Mouse (Mus musculus): ENCODE results near the gene Slc6a4.

Slc6a4 gene

DNA sequence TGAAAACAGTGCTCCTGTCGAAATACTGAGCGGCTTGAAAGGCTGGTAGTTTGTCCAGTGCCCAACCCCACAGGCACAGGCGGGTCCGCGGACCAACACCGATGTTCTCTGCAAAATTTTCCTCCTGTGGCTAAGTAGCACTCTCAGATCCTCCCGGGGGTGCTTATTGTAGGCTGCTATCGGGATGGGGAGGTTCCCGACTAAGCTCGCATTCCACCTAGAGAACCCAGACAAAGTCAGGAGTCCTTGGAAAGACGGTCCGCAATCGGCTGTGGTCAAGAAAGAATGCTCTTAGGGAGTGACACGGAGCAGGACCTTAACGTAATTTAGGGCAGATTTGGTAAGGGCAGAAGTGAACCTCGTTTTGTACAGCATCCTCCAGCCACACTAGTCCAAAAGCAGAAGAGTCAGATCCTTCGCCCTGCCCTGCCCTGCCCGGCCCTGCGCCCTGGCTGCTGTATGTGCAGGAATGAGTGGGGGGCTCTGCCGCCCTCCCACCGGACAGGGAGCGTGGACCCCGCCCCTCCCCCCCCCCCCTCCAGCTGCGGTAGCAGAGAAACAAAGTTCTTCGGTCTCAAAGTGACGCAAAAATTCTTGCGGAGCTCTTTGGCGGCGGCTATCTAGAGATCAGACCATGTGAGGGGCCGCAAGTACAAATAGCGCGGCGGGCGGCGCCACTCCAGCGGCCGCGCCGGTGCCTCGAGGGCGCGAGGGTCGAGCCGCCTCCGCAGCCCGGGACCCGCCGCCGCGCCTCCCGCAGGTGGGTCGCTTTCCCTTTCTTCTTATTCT lies at the start of gene Slc6a4:
Gene Slc6a4, plus strand, starts transcription at position 688 of the 789 bp plus-strand sequence.
- DNase-seq (ENCODE audit: low spot score), result no peak

DNA sequence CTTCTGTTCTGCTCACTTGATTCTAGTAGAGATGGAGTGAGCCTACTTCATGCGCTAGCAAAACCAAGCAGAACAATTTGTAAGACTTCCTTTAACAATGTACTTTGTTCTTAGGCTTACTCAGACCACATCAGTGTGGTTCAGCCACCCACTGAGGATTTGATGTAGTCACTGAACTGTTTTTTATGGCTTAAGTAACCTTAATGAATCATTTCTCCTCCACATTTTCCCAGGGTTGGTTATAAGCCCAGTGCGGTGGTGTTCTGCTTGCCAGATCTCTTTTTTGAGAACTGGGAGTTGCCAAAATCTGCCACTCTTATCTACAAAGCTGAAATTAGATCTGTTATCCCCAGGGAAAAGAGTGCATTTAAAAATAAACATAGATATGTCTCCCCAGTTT lies 44.9 kb upstream of the Slc6a4 start:
- no peak for DNase-seq (ENCODE audit: low spot score)

- no peak for DNase-seq (ENCODE audit: low spot score)
Measured at GRCm38 (mm10) chr11:76965703-76966102, 32.7 kb upstream of the Slc6a4 start.

DNA sequence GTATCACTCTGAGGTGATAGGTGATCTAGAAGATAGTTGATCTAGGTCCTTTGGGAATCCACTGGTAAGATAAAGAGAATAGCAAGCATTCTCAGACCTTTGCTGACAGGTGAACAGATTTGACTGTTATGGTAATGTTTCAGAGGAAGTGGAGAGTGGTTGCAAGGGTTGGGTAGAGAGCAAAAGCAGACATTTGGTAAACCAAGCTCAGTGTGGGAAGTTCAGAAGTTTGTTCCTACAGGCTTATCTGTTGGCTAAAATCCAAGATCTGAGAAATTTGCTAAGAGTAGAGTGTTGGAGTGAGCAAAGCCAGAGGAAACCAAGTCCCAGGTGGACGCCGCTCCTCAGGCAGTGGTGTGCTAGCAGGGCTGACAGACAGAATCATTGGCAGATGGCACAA lies 28.1 kb upstream of the Slc6a4 start:
- no peak for DNase-seq (ENCODE audit: low spot score)

DNA sequence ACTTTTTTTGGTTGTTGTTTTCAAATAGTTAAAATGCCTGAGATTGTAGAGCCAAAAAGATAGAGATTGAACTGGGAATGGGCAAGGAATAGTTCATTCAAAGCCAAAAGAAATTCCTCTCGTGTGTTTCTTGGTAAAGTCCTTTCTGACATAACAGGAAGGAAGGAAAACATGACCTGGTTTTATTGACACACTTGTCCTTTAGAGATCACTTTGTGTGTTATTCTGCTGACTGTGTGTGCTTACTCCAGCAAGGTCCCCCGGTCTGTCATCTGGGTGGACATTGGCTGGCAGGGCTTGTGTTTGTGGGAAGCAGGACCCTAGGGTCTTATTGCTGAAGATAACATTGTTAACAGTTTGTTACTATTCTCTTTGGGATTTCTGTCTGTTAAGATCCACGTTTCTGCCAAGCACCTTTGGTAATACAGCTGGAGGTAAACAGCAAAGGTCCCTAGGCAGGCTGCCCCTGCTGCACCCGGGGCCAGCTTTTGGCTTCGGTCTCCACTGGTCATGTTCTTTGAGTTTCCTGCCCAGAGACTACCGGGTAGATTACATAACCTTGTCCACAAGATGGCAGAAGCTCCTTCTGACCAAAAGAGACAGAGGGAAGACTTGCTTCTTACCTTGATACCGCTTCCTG lies 23.6 kb upstream of the Slc6a4 start:
- no peak for DNase-seq (ENCODE audit: low spot score)

DNA sequence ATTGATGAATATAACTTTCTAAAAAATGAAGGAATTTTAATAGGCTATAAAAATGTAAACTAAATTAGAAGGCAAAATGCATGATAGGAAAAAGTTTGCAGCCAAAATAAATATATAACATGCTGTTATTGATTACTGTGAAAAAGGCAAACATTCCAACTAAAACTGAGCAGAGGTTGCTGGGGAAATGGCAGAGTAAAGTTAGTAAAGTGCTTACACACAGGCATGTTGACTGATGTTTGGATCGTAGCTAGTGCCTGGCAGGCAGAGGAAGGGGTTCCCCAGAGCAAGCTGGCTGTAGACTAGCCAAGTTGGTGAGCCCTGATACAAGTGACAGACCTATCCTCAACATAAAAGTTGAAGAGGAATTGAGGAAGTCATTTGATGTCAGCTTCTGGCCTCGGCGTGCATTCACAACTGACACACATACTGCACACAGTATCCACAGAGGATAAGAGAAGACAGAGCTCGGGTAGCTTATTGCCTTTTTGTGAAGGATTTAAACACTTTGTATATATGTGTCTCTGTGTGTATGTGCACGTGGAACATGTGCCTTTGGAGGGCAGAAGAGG lies 16.7 kb upstream of the Slc6a4 start:
- no peak for DNase-seq (ENCODE audit: low spot score)

DNA sequence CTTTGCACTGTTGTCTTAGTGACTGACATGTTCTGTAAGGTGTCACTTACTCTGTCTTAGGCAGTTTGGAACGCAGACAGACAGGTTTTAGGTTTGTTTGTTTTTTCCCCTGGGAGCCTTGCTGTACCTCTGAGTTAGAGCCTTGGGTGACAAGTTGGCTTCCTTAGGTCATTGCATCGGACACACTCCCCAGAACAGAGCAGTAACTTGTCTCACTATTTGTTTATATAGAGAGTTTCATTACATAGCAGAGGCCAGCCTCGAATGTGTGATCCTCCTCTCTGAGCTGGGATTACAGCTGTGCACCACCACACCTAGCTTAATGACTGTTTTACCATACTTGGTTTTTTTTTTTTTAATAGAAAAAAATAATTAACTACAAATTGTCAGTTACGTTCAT lies 16.0 kb upstream of the Slc6a4 start:
- DNase-seq (ENCODE audit: low spot score), result no peak

DNA sequence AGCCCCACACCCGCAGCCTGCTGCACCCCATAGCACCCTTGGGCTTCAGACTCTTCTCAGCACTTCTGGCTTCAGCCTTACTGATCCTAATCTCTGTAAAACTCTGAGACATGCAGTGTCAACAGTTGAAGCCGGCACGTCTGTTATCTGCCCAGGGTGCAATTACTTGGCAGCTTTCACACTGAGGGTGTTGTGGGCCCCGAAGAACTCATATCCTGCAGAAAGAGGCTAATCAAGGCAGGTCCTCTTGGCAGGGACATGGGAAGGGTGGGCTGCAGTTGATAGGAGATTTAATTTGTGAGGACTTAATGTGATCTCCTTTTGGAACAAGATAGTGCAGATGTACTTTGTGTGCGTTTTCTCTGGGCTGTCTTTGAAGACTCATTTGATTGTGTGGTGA lies 14.8 kb upstream of the Slc6a4 start:
- DNase-seq (ENCODE audit: low spot score), result no peak

DNA sequence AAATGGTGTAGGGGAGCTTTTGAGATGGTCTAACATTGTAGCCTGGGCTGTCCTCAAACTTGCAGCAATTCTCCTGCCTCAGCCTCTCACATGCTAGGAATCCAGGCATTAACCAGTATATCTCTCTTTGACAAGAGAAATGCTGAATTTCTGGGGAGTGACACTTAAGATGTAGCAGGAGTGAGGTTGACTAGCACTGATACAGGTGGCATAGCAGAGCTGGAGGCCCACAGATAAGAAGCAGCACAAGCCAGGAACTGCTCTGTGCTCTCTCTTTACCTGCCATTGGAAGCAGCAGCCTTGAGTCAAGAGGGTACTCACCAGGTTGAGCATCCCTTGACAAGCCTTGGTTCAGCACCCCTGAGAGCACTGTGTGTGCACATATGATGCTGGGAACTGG lies 14.2 kb upstream of the Slc6a4 start:
- DNase-seq (ENCODE audit: low spot score), result no peak

DNA sequence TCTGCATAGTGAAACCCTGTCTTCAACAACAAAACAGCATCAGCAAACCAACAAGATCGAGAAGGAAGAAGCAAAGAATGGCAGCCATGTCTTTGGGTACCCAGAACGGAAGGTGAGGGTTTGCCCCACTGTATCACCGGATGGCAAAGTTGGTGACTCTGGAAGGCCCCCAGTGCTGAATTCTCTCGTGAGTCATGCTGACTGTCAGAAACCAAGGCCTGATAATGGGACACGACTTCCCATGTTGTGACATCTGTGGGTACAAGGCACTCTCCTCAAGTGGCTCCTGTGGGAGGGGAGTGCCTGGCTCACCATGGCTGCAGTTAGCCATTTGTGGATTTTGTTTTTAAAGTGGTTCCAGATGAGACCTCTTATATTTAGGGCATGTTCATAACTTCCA lies 7.6 kb upstream of the Slc6a4 start:
- DNase-seq (ENCODE audit: low spot score), result no peak

DNA sequence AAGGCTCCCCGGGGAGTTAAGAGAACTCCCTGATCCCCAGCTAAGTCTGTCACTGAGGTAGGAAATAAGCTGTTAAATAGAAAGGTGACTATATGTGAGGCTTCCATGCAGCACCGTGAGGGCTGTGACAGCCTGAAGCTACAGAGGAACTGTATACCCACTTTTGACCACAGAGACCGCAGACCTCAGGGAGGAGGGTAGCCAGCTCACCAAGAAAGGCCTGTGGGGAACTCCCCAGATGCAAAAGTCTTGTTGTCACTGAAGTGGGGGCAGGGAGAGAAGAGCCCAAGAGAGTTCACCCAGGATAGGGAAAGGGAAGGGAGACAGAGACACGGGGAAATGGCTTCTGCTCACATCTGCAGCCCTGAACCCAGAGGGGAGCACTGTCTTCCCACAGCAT lies 5.5 kb upstream of the Slc6a4 start:
- no peak for DNase-seq (ENCODE audit: low spot score)

- DNase-seq (ENCODE audit: low spot score), result no peak
Measured at GRCm38 (mm10) chr11:76995966-76996672, 2.3 kb upstream of the Slc6a4 start.

GRCm38 (mm10) chr11:76997305-76997704 lies 1.1 kb upstream of the Slc6a4 start:
- no peak for DNase-seq (ENCODE audit: low spot score)

GRCm38 (mm10) chr11:76998705-76999226 lies 363 bp downstream of the Slc6a4 start:
- DNase-seq (ENCODE audit: low spot score), result no peak

GRCm38 (mm10) chr11:77000741-77001140 lies 2.3 kb downstream of the Slc6a4 start:
- DNase-seq (ENCODE audit: low spot score), result no peak

GRCm38 (mm10) chr11:77002361-77002760 lies 4.0 kb downstream of the Slc6a4 start:
- DNase-seq (ENCODE audit: low spot score), result no peak

DNA sequence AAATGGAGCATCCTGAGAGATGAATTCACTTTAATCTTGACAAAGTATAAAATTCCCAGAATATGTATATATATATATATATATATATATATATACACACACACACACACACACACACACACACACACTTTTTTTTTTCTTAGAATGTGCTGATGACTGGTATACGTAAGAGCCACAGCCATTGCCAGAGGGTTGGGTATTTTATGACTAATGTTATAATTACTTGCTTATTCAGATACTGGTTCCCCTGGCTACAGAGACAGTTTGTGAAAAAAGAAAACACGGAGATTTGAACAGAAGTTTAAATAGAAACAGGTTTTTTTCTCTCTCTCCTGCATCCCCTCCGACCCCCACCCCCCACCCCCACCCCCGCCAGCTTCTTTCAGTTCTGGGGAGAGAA lies 7.5 kb downstream of the Slc6a4 start:
- no peak for DNase-seq (ENCODE audit: low spot score)

DNA sequence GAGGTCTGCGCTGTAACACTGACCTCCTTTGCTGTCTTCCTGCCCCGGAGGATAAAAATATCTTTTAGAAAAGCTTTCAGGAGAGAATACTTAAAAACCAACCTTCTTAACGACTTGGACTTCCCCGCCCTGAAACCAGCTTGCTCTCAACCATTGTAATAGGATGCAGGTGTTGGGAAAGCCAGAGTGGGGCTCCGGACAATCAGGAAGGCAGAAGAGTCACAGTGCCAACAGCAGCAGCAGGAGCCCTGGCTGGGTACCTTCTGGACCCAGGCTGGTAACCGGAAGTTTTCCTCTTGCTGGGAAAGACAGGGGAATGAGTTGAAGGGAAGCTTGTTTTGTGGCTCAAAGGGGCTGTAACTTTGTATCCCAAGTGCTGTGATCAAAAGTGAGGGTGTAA lies 8.2 kb downstream of the Slc6a4 start:
- no peak for DNase-seq (ENCODE audit: low spot score)

GRCm38 (mm10) chr11:77009069-77010025 lies 10.9 kb downstream of the Slc6a4 start:
- DNase-seq (ENCODE audit: low spot score), result no peak

DNA sequence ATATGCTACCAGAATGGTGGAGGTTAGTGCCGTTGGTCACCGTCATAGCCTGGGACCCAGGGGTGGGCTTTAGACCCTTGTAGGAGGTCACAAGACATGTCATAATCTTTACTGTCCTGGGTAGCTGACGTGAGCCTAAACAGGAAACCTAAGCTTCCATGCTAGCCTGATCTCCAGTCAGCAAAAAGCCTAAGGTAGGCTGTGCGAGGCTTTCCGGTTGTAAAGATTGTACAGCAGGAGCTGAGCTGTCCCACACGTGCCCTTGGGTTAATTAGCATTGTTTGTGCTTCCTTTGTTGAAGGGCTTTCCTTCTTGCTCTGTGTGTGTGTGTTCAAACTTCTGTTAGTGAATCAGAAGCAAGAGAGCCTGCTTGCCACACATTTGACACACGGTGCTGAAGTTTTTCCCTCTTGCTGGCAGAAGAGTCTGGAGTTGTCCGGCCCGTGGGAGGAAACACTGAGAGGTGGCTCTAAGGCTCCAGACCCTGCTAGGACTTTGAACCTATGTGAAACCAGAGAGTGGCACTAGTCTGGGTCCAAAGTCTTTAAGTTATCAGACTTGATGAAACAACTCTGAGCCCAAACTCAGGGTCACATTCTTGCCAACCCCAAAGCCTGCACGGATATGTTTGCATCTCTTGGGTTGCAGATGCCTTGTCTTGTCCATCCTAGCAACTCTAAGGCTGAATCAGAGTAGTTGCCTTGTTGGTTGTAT lies 12.5 kb downstream of the Slc6a4 start:
- DNase-seq (ENCODE audit: low spot score), result no peak

DNA sequence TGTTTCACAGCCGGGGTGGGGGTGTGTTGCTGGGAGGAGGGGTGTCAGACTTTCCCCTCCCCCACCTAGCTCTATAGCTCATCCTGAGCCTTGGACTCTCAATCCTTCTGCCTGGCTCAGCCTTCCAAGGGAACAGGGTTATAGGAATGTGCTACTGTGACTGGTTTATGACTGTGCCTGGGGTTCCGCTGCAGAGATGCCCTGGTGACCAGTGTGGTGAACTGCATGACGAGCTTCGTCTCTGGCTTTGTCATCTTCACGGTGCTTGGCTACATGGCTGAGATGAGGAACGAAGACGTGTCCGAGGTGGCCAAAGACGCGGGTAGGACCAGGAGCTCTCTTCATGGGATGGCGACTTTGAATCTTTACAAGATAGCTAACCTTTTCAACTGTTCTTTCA lies 19.6 kb downstream of the Slc6a4 start:
- no peak for DNase-seq (ENCODE audit: low spot score)
